Mouse (Mus musculus): Measurements from ENCODE around the gene Mal.

Gene Mal

DNA sequence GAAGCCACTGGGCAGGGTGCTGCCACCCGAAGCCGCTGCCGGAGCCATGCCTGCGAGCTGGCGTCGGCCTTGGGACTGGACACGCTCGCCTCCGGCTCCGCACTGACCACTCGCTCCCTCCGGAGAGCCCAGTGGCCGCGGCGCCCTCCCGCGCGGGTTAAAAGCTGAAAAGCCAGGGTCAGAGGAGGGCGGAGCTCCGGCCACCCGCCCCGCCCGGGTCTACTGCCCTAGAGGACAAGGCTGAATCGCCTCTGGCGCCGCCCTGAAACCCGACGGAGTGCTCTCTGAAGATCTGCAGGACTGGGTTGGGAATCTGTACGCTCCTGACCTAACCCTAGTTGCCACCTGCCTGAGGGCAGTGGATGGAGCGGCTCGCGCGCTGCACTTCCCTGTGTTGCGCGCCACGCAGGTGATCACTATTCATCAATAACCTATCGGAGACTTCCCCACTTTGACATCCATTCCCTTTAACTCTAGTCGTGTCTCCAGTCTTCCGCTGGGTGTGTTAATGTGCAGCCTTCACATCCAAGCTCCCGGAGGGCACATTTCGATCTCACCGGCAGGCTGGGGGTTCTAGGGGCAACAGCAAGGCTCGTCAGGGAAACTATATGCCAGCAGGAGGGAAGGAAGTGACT, at the start of gene Mal:
Gene Mal (minus strand): TSS at position 610 of the 635 bp plus-strand sequence.
- DNase-seq (ENCODE audit: low read depth, low spot score): peak; percentile 25

DNA sequence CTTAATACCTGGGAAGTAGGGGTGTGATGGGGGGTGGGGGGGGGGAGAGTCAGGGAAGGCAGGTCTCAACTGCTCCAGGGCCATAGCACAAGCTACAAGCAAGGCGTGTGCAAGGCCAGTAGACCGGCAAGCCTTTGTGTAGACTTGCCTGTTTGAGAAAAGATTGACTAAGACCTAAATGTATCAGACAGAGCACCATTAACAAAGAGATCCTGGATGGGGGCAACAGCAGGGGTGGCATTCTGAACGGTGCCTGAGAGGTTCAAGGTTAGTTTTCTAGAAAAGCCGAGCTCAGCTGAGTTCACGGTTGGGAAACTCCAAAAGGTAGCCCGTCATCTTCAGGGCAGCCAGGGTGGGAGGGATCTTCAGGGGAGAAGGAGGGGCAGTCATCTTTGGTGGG, 48.8 kb upstream of the Mal start:
- peak; percentile 16 for DNase-seq (ENCODE audit: low read depth, low spot score)

DNA sequence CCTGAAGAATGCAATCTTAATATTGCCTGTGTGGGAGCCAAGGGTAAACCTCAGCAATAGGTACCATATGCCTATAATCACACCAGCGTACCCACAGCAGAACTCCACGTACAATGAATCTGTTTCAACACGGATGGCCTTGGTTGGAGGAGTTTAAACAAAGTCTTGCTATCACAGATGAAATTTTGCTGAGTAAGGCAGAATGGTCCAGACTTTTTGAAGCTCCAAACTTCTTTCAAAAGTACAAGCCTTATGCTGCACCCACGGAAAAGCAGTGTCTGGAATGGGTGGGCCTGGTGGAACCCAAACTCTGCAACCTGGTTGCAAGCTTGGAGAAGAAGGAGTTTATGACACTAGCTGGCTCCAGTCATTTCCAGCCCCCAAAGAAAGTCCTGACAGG, 32.7 kb upstream of the Mal start:
- DNase-seq (ENCODE audit: low read depth, low spot score): no peak

DNA sequence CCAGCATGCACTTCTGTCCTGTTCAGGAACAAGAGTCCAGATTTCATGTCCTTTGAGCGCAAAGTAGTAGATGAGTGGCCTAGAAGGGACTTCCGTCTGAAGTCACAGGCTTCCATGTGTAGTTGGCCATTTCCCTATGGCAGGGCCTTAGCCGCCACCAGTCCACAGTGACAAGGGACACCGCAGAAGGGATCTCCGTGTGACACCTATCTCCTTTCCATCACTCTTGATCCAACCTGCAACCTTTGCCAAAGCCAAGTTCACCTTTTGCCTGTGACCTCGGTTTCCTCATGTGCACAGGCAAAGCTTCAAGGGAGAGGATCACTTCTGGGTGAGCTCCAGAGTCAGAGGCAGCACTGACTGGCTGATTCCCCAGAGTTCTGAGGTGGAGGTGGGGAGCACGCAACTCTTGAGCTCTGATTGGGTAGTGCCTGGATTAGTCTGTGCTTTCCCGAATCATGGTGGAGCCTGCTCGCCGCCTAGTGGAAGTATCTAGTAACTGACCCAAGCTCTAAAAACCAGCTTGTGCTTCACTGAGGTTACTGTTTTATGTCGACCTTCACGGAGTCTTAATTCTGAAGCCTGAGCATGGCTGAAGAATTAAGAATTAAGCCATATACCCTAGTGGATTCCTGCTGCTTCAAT, 27.3 kb upstream of the Mal start:
- peak; percentile 92 for DNase-seq (ENCODE audit: low read depth, low spot score)

DNA sequence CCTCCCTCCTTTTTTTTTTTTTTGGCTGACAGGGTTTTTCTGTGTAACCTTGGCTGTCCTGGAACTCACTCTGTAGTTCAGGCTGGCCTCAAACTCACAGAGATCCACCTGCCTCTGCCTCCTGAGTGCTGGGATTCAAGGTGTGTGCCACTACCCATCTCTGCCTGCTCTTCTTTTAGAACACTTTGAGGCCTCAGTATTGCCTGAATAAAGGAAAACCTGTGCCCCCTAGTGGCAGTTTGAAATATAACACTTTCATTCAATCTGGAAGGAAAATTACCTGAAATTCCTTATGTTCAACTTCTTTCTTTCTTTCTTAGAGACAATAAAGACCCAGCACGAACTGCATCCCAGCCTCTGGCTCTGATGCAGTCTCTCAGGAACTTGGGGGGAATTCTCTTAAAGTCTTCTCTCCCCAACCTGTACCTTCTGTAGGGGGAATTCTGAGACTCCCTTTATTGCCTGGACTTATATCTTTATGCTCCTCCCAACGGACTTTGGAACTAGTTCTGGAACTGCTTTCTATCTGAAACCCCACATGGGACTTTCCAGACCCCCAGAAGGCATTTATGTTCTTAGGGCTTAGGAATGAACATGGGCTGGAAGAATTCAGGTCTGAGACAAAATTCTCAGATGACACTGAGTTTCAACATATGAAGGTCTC, 11.5 kb upstream of the Mal start:
- peak; percentile 65 for DNase-seq (ENCODE audit: low read depth, low spot score)

DNA sequence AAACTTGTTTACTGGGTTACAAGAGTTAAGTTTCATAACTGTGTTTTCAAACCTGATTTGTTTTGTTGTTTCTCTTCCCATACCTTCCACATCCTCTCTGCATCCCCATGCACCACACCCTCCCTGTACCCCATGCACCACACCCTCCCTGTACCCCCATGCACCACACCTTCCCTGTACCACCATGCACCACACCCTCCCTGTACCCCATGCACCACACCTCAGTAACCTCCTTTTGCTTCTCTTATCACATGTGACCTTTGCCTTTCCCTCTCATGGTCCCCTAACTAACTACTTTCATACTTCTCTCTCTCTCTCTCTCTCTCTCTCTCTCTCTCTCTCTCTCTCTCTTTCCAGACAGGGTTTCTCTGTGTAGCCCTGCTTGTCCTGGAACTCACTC, 10.5 kb upstream of the Mal start:
- no peak for DNase-seq (ENCODE audit: low read depth, low spot score)

DNA sequence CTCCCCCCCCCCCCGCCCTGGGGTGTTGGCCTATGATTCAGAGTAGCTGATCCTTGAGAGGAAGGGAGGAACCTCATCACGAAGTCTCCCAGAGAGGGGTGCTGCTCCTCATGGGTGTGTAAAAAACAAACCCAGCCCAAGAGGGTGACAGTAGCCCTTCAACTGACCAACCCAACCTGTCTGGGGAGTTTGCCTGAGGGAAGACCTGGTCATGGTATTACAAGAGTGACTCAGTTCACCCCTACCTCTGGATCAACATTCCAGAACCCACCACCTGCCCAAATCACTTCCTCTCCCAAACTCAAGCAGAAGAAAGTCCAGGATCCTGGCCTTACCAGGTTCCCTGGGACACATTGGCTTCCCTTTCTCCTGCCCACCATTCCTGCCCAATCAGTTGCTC, 6.2 kb upstream of the Mal start:
- DNase-seq (ENCODE audit: low read depth, low spot score): no peak

DNA sequence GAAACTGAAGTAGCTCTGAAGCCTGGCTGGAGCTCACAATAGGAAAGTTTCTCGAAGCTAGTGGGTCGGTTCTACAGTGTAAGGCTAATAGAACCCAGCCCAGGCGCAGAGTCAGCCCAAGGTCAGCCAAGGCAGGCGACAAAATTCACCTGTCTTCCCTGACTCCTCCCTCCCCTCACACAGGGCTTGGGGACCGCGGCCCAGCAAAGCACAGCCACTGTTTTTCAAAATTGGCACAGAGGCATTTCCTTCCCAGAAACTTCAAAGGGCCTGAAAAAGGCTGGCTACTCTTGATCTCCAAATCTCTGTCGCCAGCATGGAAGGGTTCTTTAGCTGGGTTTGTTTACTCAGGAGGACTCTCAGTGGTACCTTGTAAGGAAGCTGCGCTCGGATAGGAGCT, 1.1 kb downstream of the Mal start:
- peak; percentile 26 for DNase-seq (ENCODE audit: low read depth, low spot score)

DNA sequence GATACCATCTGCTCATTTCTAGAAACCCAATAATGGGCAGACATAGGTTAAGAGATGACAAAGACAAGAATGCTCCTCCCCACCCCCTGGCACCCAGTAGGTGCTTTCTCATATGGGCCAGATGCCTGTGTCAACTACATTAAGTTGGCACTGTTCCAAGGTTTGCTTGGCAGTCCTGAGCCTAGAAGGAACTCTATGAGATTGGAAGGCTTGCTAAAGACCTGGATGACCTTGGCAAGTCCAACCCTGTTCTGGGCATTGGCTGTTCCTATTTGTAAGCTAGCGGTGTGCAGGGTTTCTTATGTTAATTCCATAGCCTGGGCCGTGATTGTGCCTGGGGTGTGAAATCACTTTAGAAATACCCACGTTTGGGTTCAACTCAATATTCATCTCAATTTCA, 1.7 kb downstream of the Mal start:
- peak; percentile 32 for DNase-seq (ENCODE audit: low read depth, low spot score)

DNA sequence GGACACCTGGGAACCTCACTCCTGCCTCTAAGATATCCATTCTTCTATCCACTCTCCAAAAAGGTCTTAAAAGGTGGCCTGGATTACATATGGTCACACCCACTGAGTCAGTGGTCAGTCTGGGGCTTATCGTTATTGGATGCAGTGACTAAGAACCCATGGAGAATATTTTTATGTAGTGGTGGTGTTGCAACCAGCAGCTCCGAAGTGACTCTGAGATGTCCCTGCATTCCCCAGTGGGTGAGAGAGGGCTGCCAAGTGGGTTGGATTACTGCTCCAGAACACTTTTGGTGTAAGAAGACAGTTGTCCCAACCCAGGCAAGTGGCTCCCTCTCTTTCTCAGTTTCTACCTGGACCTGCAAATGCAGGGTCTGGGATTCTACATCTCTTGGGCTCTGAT, 3.7 kb downstream of the Mal start:
- DNase-seq (ENCODE audit: low read depth, low spot score): no peak

DNA sequence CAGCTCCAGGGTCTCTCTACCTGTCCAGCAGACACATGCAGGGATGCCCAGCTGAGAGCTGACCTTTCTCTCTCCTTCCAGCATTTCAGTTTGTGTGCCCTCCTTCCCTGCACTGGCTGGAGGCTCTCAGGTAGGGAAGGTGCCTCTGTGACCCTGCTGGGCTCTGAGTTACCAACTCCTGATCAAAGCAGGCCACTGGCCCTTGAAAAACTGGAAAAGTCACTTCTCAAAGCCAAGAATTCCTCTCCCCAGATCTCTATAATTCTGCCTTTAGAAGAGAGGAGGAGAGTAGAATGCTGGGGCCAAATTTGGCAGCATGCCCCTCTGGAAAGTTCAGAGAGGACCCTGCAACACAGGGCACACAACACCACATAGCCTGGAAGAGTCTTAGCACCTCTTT, 4.2 kb downstream of the Mal start:
- no peak for DNase-seq (ENCODE audit: low read depth, low spot score)

DNA sequence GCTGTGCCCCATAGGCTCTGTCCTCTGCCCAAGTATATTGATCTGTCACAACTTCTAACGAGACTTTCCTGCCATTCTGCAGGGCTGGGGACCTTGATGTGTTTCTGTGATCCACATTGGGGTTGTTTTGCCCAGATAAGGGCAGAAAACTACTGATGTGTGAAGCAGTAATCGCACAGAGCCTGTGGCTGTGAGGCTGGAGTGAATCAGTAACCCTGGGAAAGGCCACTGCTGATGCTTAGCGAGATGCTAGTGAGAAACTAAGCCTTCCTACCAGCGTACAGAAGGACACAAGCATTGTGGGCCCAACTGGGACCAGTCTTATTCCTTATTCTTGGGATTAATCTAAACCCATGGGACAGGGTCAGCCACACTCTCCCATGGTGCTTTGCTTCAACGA, 4.9 kb downstream of the Mal start:
- DNase-seq (ENCODE audit: low read depth, low spot score): no peak

DNA sequence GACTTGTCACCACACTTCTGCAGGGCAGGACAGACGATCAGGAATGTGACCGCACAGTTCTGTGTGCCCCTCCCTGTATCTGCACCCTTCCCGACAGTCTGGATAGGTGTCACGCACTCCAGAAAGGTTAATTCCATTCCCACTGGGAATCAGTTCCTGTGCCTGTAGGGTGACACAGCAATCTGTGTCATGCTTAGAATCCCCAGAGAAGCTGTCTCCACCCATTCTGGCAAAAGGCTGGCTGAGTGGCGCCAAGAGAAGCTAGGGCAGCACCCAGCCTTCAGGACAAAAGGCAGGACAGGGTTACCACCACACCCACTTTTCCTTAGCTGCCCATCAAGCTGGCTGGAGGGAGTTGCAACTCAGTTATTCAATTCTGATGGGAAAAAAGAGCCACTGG, 6.6 kb downstream of the Mal start:
- peak; percentile 69 for DNase-seq (ENCODE audit: low read depth, low spot score)

DNA sequence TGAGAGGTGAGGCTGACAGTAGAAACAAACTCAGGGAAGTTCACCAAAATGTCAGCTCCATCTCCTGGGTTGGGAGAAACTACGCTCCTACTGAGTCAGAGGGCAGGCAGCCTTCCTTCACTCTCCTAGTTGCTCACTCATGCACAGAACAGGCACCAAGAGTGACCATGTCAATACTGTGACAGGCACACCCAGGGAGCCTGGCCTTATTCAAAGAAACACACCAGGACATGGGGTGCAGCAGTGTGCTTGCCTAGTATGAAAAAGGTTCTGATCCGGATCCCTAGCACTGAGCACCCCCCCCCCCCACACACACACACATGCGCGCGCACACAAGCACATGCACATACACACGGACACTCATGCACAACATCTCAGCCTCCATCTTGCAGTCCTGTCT, 8.3 kb downstream of the Mal start:
- DNase-seq (ENCODE audit: low read depth, low spot score): no peak

DNA sequence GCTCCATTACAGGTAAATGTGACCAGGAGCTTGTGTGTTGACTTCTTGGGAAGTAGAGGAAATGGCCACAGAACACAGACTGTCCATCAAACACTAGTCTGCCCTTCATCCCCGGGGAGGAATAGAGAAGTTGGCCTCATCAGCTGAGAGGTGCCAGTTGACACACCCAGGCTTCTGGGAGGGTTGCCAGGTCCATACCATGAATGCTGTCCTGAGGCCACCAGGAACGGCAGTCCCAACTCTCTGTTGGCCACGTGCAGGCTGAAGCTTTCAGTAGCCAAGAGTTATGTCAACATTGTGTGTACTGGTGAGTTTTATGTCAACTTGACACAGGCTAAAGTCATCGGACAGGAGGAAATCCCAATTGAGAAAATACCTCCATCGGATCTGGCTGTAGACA, 9.6 kb downstream of the Mal start:
- no peak for DNase-seq (ENCODE audit: low read depth, low spot score)

DNA sequence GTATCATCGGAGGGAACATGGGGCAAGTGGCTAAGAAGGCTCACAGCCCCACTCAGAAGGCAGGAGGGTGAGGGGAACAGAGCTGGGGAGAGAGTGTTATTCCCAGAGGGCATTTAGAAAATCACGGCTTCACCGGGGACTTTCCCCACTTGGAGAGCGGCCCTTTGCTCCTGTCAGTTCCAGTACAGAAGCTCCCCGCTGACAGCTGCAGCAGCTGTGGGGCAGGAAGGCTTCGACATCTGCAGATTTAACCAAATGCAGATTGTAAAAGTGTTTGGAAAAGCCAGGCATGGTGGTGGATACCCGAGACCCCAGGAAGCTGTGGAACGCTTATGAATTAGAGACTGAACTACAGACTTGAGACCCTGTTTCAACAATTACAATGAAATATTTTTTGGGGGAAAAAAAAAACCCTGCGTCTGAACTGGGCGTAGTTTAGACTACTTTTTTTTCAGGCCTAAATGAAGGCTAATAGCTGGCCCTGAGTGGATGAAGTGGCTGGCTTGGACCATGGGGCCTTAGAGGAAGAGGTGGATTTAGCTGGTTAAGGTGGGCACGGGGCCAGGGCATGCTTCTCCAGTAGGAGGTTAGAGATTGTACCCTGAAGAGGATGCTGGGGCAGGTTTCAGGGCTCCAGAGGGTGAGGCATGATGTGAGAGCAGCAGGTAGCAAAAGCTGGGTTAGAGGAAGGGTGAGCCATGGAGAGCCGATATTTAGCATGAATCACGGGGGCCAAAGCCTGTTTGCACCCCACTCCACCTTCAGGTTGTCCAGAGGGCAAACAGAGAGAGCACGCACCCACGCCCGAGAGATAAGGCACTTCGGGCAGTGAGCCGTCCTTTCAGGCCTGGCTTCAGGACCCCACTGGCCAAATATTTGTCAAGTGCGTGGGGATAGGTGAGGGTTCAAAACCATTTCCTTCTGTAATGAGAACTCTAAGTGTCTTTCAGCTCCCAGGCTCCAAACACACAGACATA, 12.5 kb downstream of the Mal start:
- no peak for DNase-seq (ENCODE audit: low read depth, low spot score)

DNA sequence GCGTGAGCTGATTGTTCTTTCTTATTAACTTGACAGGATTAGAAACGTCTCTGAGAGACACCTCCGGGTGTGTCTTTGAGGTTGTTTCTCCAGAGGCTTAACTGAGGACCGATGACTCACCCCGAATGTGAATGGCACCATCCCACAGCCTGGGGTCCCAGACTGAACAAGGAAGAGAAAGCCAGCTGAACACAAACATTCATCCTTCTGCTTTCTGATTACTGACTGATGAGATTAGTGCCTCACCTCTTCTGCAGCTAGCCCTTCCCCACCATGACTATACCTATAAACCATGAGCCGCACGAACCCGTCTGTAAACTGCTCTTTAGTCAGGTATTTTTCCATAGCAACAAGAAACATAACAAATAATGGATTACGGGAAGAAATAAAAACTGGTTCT, 17.5 kb downstream of the Mal start:
- no peak for DNase-seq (ENCODE audit: low read depth, low spot score)

DNA sequence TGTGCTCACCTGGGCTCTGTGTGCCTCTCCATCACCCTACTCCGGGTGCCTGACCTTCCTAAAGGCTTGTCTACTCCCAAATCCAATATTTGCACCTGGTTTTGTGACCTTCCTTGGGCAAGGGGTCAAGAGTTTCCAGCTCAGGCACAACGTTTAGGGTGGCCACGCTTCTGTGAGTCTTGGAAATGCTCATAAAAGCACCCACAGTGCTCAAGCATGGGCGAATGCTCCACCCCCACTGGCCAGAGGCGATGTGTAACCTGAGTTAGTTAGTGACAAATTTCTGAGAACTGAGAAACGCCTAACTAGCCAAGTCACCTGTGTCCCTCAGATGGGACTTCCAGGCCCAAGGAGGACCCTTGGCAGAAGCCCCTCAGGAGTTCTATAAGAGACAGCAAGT, 20.9 kb downstream of the Mal start:
- DNase-seq (ENCODE audit: low read depth, low spot score): no peak

DNA sequence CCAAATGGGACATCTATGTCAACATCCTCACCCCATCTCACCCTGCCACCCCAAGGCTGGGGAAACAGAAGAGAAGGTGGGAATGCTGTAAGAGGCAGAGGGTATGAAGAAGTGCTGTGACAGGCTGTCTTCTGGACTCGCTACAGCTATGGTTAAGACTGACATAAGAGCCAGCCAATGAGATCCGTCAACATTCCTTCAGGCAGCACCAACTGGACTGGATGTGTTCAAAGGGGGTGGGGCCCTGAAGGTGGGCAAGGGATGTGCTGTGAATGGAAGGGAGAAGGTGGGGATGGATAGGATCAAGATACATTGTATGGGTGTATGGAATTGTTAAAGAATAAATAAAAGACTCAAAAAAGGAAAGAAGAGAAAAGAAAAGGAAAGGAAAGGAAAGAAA, 23.9 kb downstream of the Mal start:
- DNase-seq (ENCODE audit: low read depth, low spot score): peak; percentile 53

DNA sequence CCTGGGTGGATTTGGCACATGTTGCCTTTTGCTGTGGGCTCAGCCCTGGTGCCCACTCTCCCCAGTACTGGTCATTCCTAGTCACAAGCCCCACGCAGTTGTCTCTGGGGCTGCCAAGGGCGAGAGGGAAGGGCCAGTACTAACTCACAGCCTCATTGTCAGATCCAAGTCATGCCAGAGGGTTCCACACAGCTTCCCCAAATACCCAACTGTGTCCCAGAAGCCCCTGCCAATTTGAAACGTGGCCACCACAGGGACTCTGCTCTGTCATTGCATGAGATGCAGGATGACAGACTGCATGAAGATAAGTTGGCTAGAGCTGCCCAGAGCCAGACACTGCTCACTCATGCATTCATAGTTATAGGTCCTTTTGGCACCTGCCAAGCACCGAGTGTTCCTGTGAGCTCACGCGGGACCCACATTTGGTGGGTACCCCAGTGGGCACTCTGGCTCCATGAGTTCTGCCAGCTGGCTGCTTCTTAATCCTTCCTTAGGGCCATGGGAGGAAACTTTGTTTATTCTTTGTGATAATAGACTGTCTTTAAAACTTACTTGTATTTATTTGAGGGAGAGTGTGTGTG, 28.4 kb downstream of the Mal start:
- DNase-seq (ENCODE audit: low read depth, low spot score): no peak

DNA sequence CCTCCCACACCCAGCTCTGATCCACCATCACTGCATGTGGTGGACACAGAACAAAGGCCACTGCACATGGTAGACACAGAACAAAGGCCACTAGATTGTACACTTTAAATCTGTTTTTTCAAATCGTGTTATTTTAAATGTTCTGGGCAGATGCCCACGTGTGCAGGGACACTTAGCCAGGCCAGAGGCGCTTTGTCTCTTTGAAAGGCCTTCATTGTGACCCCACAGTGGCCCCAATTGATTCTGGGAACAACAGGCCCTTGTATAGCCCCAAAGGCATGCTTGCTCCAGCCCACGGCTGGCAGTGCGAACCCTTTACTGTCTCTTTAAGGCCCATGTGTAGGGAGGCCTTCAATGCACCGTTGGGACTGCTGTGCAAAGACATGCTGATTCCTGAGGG, 29.1 kb downstream of the Mal start:
- DNase-seq (ENCODE audit: low read depth, low spot score): no peak

DNA sequence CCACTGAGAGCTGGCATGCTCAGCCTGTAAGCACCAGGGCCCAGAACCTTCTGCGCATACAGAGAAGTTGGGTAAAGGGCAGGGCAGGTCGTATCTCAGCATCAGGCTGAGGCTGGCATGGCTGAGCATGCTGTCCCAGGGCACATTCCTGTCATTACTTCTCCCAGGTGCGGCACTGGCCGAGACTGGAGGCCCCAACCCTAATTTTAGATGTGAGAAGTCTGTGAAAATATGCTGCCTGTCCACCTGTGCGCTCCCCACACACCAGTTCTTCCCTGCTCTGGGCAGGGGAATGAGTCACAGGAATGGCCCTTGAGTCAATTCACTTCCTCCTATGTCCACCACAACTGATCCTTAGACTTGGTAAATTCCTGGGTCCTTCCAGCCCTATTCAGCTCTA, 30.8 kb downstream of the Mal start:
- no peak for DNase-seq (ENCODE audit: low read depth, low spot score)
